Mouse (Mus musculus): Measurements from ENCODE around the gene Pik3c2b.
"Not testable (repeated sequence)": the region's sequence is repeated elsewhere in the genome, so short reads cannot be mapped to it uniquely, and the experiment has no call there.

Pik3c2b gene

GRCm38 (mm10) chr1:133045011-133045860 is at the start of gene Pik3c2b:
Gene Pik3c2b (plus strand): TSS chr1:133045667.
- DNase-seq (ENCODE audit: low read depth), result peak; percentile 46

DNA sequence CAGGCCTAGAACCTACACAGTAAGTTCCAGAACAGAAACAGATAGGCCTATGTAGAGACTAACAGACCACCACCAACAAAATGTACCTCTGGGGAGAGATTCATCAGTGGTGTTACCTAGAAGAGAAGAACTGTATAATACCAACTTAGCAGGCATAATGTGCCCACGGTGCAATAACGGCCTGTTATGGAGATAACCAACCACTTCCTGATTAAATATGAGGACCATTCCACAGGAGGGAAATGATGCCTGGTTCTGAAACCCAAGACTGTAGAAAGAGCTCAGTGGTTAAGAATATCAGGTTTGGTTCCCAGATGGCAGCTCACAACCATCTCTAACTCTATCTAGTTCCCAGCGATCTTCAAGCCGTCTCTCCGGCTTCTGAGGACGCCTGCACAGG is 45.1 kb upstream of the Pik3c2b start:
- no peak for DNase-seq (ENCODE audit: low read depth)

- no peak for DNase-seq (ENCODE audit: low read depth)
Observed at GRCm38 (mm10) chr1:133006571-133006970, 38.9 kb upstream of the Pik3c2b start.

GRCm38 (mm10) chr1:133011955-133012841 is 33.3 kb upstream of the Pik3c2b start:
- no peak for DNase-seq (ENCODE audit: low read depth)

- peak; percentile 56 for DNase-seq (ENCODE audit: low read depth)
Observed at GRCm38 (mm10) chr1:133013331-133013730, 32.1 kb upstream of the Pik3c2b start.

DNA sequence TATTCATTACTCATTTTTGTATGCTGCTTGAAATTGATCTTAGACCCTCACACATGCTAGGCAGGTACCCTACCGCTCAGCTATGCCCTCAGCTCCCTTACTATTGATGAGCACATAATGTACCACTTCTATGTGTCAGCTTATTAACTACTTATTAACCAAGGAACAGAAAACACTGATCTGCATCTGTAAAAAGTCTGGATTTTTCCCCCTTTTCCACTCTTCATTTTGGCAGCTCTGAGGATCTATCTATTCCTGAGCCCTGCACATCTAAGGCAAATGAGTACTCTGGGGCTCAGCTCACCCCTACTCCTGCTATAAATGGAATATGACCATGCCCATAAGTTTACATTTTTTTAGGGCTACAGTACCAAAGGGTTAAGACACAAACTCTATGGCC is 31.3 kb upstream of the Pik3c2b start:
- no peak for DNase-seq (ENCODE audit: low read depth)

GRCm38 (mm10) chr1:133016775-133017428 is 28.6 kb upstream of the Pik3c2b start:
- DNase-seq (ENCODE audit: low read depth), result no peak

- no peak for DNase-seq (ENCODE audit: low read depth)
Observed at GRCm38 (mm10) chr1:133018580-133018979, 26.9 kb upstream of the Pik3c2b start.

GRCm38 (mm10) chr1:133019312-133019711 is 26.2 kb upstream of the Pik3c2b start:
- no peak for DNase-seq (ENCODE audit: low read depth)

DNA sequence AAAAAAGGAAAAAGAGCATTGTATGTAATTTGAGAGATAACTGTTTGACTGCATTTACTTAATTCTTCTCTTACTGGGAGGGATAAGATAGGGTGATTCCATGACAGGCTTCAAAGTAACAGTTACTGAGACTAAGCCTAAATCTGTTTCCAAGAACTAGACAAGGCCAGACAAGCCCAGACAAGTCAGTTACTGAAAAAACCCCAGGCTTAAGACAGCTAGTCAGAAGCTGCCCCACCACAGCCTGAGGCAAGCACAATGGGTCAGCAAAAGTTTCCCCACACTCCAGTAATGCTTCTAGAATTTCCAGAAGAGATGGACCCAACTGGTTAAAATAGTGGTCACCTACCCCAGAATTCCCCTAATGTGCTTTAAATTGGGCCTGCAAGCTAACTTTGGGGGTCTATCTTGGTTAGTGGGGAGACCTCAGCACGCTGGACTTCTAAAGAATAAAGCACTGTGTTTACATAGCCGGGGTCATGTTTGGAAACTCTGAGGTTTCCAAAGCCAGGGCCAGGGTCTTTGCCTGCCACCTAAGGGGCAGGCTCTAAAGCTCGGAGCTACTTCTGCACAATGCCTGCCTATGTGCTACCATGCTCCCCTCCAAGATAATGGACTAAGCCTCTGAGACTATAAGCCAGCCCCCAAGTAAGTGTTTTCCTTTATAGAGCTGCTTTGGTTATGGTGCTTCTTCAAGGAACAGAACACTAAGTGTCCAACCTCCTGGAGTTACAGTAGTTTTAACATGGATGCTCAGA is 25.2 kb upstream of the Pik3c2b start:
- no peak for DNase-seq (ENCODE audit: low read depth)

DNA sequence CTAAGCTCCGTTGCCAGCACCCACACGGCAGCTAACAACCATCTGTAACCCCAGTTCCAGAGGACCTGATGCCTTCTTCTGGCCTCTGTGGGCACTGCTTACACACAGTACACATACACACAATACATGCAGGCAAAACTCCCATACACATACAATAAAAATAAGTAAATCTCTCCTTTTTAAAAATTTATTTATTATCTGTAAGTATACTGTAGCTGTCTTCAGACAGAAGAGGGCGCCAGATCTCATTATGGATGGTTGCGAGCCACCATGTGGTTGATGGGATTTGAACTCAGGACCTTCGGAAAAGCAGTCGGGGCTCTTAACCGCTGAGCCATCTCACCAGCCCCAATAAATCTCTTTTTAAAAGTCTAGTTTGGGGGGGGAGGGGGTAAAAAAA is 24.1 kb upstream of the Pik3c2b start:
- peak; percentile 37 for DNase-seq (ENCODE audit: low read depth)

DNA sequence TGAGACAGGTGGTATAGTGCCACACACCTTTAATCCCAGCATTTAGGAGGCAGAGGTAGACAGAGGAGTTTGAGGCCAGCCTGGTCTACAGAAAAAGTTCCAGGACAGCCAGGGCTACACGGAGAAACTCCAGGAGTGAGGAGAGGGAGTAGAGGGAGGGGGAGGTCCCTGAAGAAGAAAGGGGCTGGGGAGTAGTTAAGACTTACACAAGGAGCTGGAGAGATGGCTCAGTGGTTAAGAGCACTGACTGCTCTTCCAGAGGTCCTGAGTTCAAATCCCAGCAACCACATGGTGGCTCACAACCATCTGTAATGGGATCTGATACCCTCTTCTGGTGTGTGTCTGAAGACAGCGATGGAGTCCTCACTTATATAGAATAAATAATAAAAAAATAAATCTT is 23.5 kb upstream of the Pik3c2b start:
- not testable (repeated sequence) for DNase-seq (ENCODE audit: low read depth)

- not testable (repeated sequence) for DNase-seq (ENCODE audit: low read depth)
Observed at GRCm38 (mm10) chr1:133023723-133024122, 21.7 kb upstream of the Pik3c2b start.

DNA sequence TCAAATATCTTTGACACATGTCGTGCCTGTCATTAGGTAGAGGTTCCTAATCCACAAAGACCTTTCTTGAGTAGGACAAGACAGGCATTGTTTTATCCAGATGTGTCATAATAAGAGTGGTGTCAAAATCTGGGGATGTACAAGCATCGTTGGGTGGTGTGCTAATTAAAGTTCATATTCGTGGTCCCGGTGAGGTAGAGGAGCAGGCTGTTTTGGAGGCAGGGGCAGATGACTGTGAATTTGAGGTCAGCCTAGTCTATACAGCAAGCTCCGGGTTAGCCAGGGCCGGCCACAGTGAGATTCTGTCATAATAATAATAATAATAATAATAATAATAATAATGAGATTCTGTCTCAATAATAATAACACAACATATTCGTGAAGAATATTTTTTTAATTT is 21.0 kb upstream of the Pik3c2b start:
- peak; percentile 36 for DNase-seq (ENCODE audit: low read depth)

- peak; percentile 97 for DNase-seq (ENCODE audit: low read depth)
Observed at GRCm38 (mm10) chr1:133025051-133025795, 20.2 kb upstream of the Pik3c2b start.

GRCm38 (mm10) chr1:133025796-133026190 is 19.7 kb upstream of the Pik3c2b start:
- not testable (repeated sequence) for DNase-seq (ENCODE audit: low read depth)

DNA sequence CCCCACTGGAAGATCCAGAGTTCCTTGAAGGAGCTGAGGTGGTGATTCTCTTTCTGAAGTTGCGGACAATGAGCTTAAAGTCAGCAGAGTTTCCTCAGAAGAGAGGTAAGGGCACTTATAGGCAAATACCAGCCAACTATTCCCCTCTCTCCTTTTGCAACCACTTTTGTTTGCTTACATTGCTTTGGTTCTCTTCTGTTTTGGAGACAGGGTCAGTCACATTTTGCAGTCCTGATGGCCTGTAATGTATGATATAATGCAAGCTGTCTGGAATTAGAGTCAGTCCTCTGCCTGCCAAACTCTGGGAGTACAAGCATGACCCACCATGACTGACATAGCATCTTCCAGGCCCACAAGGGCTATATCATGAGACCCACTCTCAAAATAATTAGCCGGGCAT is 18.3 kb upstream of the Pik3c2b start:
- no peak for DNase-seq (ENCODE audit: low read depth)

DNA sequence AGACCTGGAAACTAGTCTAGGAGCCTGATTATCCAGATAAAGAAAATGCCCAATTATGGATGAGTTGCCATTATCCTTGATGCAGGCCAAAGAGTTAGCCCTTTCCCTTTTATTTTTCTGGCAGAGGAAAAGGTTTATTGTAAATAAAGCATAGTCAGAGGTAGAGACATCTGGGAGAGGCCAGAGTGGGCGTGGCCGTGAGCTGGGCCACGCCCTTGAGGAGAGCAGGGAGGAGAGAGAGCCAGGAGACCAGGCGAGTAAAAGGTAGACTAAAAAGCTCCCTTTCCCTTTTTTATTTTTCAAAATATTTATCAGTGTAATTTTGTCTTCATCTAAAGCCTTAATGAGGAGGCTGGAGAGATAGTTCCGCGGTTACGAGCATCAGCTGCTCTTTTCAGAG is 17.5 kb upstream of the Pik3c2b start:
- no peak for DNase-seq (ENCODE audit: low read depth)

DNA sequence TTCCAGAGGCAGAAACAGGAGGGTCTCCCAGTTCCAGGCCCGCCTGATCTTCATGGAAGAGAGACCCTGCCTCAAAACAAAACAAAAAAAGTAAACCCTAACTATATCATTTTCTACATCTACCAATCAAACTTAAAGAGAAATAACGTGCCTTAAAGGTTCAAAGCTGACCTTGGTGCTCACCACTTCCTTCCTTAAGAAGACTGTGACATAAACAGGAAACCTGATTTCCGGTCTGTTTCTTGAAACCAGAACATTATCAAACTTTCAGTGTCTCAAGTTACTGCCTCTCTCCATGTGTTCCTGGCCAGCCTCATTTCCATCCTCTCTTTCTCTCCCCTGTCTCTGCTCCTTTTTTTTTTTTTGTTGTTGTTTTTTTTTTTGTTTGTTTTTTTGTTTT is 15.7 kb upstream of the Pik3c2b start:
- peak; percentile 80 for DNase-seq (ENCODE audit: low read depth)

- no peak for DNase-seq (ENCODE audit: low read depth)
Observed at GRCm38 (mm10) chr1:133030461-133030860, 15.0 kb upstream of the Pik3c2b start, which contains the start of gene Mdm4. Gene Mdm4 (minus strand): TSS chr1:133030561.

DNA sequence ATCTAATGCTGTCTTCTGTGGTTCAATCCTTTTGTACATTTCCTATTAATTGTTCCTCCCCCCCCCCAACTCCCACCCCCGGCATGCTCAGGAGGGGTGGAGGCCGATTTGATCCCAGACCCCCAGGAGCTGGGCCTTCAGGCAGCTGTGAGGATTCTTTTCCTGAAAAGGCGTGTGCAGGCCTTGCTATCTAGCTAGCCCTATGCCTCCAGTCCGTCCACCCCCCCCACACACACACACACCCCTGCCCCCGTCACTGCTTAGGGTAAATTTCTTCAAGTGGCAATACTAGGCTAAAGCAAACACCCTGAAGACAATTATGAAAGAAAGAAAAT is 12.5 kb upstream of the Pik3c2b start:
- no peak for DNase-seq (ENCODE audit: low read depth)

Data from induced T-regulatory cell, adult 2 months (primary cell).